Mouse (Mus musculus) yolk sac, embryonic 10.5 days (tissue): ENCODE data around the gene Socs4.
A peak's percentile ranks its signal among the peaks of the same experiment; 100 is the strongest.
"Not testable (repeated sequence)": the region's sequence is repeated elsewhere in the genome, so short reads cannot be mapped to it uniquely, and the experiment has no call there.

Source experiments
- DNase-seq: peaks from one replicate; pipeline ENCODE4 v3.0.0-alpha.2; 2017; ENCODE audit warnings: low spot score

The Socs4 gene

GRCm38 (mm10) chr14:47287021-47287420 is 10.3 kb downstream of the Socs4 start:
- DNase-seq, result no peak

GRCm38 (mm10) chr14:47291772-47292171 is 15.0 kb downstream of the Socs4 start:
- DNase-seq, result no peak

GRCm38 (mm10) chr14:47294136-47294535 is 17.4 kb downstream of the Socs4 start:
- no peak for DNase-seq

DNA sequence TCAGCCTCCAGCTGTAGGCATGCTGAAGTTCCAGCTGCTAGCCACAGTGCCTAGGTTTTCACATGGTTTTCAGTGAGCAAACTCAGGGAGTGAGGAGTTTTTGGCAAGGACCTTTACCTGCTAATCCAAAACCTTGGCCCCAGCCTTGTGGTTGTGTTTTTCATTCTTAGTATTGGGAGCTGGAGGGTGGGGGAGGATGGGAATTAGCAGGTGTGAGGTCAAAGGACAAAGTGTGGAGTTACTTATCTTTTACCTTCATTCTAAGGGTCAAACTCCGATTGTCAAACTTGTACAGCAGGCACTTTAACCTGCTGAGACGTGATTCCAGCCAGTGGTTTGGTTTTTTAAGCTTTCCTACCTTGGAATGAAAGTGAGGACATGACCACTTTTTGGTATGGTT is 19.5 kb downstream of the Socs4 start:
- DNase-seq, result peak; percentile 82

DNA sequence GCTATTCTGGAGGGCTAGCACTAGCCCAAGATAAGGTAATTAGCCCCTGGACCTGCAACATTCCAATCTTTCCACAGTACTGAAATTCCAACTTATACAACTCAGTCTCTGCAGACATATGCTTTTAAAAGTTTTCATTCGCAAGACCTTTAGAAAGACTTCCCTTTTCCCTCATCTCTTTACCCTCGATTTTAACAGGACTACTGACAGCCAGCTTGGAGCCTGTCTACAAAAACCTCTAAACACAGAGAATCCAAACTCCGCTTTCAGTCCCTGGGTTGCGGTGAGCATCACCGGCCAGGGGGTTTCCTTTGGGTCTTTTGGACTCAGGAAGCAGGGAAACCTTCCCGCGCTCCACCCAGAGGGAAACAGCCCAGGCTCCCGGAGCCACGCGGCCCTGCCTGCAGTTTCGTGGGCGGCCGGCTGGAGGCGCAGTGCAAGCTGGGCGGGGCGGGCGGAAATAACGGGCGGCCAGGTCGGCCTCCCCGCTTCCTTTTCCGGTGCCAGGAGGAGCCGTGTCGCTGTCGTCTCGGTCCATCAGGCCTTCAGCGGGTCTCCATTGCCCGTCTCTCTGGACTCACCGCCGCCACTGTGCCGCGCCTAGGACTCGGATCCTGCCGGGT is 21.2 kb downstream of the Socs4 start, which contains the start of gene Mapk1ip1l:
Gene Mapk1ip1l, plus strand, starts transcription at position 482 of the 623 bp plus-strand sequence.
- DNase-seq, result peak; percentile 90

DNA sequence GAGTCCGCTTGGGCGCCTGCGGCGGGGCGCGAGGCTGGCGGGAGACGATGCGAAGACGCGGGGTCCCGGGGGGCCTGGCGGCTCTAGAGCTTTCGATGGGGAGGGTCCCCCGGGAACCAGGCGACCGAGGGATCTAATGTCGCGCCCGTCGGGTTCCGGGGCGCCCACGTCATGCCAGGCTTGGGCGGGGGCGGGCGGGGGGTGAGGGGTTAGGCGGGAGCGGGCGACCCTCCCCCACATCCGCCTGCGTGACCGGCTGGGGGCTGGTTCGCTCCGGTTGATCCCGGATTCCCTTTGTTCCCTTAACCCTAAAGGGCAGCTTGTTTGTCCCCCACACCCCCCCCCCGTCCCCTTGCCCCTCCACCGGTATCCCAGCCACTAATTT is 21.7 kb downstream of the Socs4 start:
- DNase-seq, result peak; percentile 77

- DNase-seq, result peak; percentile 70
Measured at GRCm38 (mm10) chr14:47298819-47299261, 22.1 kb downstream of the Socs4 start.

DNA sequence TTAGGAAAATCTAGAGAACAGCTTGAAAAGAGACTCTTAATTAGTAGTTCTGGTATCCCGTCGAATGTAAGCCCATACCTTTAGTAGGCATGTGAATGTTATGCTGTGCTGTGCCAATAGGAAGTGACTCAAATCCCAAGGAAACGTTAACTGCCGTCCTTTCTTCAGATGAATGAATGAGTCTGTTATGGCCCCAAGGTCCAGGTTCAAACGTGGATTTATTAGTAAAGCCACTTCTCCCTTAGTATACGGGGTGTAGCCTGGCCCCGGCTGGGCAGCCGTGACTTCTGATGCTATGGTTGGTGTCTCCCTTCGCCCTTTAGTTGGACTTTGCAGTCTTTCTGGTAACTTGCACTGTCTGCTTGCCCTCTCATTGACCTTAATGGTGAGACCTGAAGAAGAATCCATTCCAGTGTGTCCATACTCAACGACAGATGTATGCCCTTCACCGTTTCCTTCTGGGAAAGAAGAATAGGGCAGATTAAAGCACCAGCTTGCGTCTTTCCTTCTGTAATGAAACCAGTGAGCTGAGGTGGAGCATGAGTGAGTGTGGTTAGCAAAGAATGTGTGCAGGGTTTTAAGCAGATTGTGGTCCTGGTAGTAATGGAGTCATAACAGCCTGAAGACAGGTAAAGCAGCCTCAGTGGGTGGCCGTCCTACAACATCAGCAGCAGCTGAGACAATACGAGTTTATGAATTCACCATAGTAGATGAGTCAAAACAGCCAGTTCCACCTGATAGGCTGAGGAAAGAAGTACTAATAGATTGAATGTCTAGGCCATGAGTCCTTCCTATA is 26.4 kb downstream of the Socs4 start:
- DNase-seq, result no peak

- no peak for DNase-seq
Measured at GRCm38 (mm10) chr14:47304814-47305405, 28.2 kb downstream of the Socs4 start.

DNA sequence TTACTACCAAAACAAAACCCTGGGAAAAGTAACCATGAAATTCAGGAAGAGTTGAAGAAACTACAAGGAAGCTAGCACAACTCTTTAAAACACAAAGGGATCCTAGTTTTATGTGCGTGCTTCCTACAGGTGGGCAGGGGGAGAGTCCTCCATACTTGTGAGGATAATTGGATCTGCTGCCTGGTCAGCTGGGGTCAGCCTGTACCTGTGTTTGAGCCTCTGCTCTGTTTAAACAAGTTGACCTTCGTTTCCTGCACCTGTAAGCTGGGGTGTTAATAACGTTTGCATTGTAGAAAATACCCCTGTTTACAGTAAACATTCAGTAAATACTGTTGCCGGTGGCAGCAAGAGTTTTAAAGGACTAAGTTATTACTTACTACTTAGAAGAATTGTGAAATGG is 29.2 kb downstream of the Socs4 start:
- DNase-seq, result peak; percentile 36

DNA sequence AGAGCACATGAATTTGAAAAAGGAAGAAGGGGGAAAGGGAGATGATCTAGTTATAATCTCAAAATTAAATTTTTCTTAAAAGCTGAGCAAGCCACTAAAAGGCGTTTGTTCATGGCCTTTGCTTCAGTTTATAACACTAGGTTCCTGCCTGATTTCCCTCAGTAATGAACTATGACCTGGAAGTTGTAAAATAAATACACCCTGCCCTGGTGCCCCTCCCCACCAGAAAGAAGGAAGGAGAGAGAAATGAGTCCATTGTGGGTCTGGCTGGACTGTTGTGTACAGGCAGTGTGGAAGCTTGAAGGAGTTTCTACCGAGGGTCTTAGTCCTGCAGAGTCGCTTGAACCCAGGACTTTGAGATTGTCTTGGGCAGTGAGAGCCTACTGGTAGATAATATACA is 30.9 kb downstream of the Socs4 start:
- peak; percentile 36 for DNase-seq

DNA sequence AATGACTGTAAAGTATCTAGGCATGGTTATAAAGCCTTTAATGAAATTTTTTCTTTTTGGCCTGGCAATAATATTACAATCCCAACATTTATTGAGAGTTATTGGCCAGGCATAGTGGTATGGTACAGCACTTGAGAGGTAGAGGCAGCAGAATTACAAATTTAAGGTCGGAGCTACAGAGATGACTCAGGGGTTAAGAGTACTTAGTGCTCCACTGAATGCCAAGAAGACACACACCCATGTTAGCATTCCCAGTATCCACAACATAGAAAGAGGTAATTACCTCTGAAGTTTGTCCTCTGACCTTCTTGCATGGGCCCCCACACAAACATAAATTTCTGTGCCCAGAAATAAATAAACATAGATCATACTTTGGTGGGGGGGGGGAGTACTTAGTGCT is 32.3 kb downstream of the Socs4 start:
- DNase-seq, result no peak

DNA sequence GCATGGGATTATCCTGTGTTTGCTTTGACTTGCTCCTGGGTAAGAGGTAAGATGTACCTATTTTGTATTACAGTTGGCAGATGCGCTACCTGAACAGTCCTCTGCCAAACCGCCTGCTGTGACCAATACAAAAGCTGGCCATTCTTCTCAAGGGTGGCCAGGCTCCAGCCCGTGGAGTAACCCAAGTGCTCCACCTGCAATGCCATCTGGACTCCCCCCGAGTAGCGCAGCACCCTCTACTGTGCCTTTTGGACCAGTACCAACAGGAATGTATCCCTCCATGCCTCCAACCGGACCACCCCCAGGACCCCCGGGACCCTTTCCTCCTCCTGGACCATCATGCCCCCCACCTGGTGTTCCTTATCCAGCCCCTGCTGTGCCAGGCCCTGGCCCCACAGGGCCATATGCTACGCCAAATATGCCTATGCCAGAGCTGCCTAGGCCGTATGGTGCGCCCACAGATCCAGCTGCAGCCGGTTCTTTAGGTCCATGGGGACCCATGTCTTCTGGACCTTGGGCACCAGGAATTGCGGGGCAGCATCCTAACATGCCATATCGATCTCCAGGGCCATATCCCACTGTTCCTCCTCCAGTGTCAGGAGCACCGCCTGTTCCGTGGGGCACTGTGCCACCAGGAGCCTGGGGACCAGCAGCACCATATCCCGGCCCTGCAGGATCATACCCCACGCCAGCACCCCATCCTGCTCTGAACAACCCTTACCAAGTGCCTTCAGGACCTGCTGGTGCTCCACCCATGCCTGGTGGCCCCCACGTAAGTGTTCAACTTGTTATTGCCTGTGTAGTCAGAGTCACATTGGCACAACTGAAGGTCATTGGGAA is 33.8 kb downstream of the Socs4 start:
- no peak for DNase-seq

GRCm38 (mm10) chr14:47319362-47319761 is 42.6 kb downstream of the Socs4 start:
- no peak for DNase-seq

- DNase-seq, result not testable (repeated sequence)
Measured at GRCm38 (mm10) chr14:47321581-47321980, 44.9 kb downstream of the Socs4 start.

DNA sequence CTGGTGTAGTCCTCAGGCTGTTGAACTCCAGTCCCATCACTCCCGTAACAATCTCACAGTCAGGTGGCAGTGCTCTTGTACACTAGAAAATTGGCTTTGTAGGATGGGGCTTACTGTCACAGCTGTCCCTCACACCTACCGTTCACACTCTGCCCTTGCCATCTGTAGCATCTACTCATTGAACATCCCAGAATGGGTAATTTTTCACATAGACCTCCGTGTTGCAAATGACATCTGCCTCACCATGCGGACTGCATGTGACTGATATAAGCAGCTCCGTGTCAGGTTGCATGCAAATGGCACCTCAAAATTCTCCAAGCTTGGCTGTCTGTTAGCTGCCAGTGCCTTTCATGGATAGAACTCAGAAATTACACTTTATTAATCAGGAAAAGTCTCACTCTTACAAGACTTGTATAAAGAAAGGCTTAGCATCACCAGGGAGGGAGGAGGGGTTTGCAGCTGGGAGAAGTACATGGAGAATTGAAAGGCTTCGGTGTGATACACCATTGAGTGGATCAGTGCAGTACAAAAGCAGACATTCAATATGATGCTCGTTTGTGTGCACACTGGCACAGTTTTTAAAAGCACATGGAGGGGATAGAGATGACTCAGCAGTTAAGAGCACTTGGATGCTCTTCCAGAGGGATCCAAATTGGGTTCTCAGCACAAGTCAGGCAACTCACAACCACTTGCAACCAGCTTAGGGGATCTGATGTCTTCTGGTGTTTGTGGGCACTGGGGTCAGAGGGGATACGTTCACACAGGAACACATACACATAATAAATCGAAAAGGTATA is 49.4 kb downstream of the Socs4 start:
- DNase-seq, result no peak

GRCm38 (mm10) chr14:47327347-47327746 is 50.6 kb downstream of the Socs4 start:
- no peak for DNase-seq

- DNase-seq, result no peak
Measured at GRCm38 (mm10) chr14:47331920-47332319, 55.2 kb downstream of the Socs4 start.

DNA sequence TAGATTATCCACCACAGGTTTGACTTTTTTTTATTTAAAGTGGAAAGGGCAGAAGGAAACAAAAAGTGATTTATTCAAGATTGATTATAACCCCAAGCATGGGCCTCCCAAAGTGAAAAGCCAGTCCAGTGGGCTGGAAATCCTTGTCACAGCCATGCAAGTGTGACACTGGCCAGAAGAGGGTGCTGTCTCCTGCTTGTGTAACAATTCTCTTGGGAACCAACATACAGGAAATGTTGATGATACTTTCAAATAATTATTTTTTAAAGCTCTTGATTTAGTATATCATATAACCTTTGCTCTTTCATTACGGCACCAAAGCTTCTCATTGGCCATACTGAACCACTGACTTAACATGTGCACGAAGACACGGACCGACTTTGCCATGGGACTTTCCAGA is 58.1 kb downstream of the Socs4 start:
- no peak for DNase-seq

DNA sequence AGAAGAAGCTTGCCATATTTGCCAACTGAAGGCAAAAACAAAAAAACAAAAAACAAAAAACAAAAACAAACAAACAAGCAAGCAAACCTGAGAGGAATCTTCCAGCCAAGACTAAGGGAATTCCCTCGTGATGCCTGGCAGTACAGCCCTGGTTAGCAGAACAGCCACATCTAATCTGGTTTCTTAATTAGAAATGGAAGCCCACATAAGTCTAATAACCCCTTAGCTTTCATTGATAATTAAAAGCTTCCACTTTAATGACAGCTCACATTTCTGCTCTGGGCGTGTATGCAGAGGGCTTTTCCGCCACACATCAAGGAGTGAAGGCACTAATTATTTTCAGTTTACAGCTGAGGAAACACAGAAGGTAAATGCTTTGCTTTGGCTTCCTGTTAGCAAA is 58.6 kb downstream of the Socs4 start:
- DNase-seq, result no peak

DNA sequence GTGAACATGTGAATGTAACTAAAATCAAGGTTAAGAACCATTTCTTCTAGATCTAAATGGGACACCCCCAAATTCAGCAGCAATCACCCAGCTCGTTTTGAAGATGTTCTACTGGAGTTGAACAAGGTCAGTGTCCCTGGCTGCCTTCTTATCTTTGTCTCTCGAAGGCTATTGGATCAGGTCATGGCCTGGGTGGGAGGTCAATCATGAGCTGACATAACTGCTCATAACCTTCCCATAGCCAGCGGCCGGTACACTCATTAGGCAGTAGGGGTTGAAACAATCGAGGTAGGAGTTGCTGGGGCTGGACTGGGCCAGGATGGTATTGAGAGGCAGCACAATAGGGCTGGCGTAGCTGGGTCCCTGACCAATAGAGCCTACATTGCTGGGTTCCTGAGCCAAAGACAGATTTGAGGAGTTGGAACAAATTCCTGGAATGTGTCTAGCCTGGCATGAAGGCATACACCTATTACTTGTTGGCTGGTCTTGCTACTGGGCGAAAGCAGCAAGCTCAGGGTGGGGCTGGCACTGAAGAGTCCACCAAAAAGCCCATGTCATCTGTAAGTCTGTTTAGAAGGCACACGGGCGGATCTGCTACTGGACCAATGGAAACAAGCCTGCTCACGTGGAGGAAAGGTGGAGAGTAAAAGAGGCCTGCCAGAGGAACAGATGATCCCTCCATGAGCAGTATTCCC is 63.6 kb downstream of the Socs4 start:
- no peak for DNase-seq
